ENCODE assay signal across 19 mouse cellular contexts in genomic region chr16:43931502-43931901, GRCm38 (mm10). TPM values are rescaled to one million over a fixed set of nuclear protein-coding genes. Genes with fewer than 3 reads are reported as not detected.
DNase-seq lines count a peak whose midpoint lies in the region; ATAC-seq and TF ChIP-seq lines count a peak whose summit lies in the region.
"Had no signal": no experiment of that assay in that cellular context is flagged by ENCODE, and none has a peak within 500 bp of the region (broad histone marks: within the 10 kb centered on the region; RNA-seq: fewer than 3 reads in every experiment).

No protein-coding gene starts in this region.

- H3K9ac ChIP-seq in forebrain, embryonic 16.5 days (replicated peaks; ENCODE audit: low read depth, low read length): no peak overlapping the region
- no peak overlapping the region for H3K9ac ChIP-seq in kidney, embryonic 14.5 days (ENCODE audit: low read depth, low read length)
- no peak overlapping the region for H3K9ac ChIP-seq in midbrain, postnatal 0 days (replicated peaks; ENCODE audit: low read length, poor library complexity, severe bottlenecking)
- H3K9ac ChIP-seq in midbrain, embryonic 16.5 days (ENCODE audit: low read depth, low read length): no peak overlapping the region
- H3K9ac ChIP-seq: forebrain, embryonic 12.5 days had no signal

- H3K36me3 ChIP-seq in forebrain, embryonic 16.5 days (ENCODE audit: control insufficient read depth, insufficient read depth): no peaks in the 10 kb centered on the region
- no peaks in the 10 kb centered on the region for H3K36me3 ChIP-seq in forebrain, embryonic 10.5 days (replicated peaks)
- H3K36me3 ChIP-seq in kidney, embryonic 14.5 days (ENCODE audit: control insufficient read depth, insufficient read depth, low read length): no peaks in the 10 kb centered on the region
- no peaks in the 10 kb centered on the region for H3K36me3 ChIP-seq in midbrain, postnatal 0 days (ENCODE audit: insufficient read depth, low read length)
- H3K36me3 ChIP-seq in midbrain, embryonic 16.5 days (ENCODE audit: control insufficient read depth, insufficient read depth, low read length): no peaks in the 10 kb centered on the region
- H3K36me3 ChIP-seq in heart, embryonic 10.5 days: no peaks in the 10 kb centered on the region
- H3K36me3 ChIP-seq: forebrain, embryonic 12.5 days had no signal

- H3K27me3 ChIP-seq in forebrain, embryonic 16.5 days (replicated peaks; ENCODE audit: control insufficient read depth, insufficient read depth, low read length): no peaks in the 10 kb centered on the region
- no peaks in the 10 kb centered on the region for H3K27me3 ChIP-seq in forebrain, embryonic 10.5 days (ENCODE audit: poor library complexity, severe bottlenecking)
- H3K27me3 ChIP-seq in kidney, embryonic 14.5 days (ENCODE audit: control insufficient read depth, insufficient read depth, low read length): no peaks in the 10 kb centered on the region
- H3K27me3 ChIP-seq in midbrain, postnatal 0 days (ENCODE audit: insufficient read depth, low read length): no peaks in the 10 kb centered on the region
- H3K27me3 ChIP-seq in midbrain, embryonic 16.5 days (ENCODE audit: control insufficient read depth, insufficient read depth, low read depth, low read length): no peaks in the 10 kb centered on the region
- no peaks in the 10 kb centered on the region for H3K27me3 ChIP-seq in heart, embryonic 10.5 days (ENCODE audit: insufficient read depth, poor library complexity, severe bottlenecking)
- H3K27me3 ChIP-seq: forebrain, embryonic 12.5 days; megakaryocyte, embryonic 14.5 days had no signal

- H3K4me3 ChIP-seq in forebrain, embryonic 16.5 days (replicated peaks; ENCODE audit: low read length): no peak overlapping the region
- no peak overlapping the region for H3K4me3 ChIP-seq in forebrain, embryonic 10.5 days
- H3K4me3 ChIP-seq in kidney, embryonic 14.5 days (ENCODE audit: low read length): no peak overlapping the region
- no peak overlapping the region for H3K4me3 ChIP-seq in midbrain, postnatal 0 days (ENCODE audit: low read depth, low read length)
- H3K4me3 ChIP-seq in midbrain, embryonic 16.5 days (ENCODE audit: low read depth, low read length): no peak overlapping the region
- H3K4me3 ChIP-seq in heart, embryonic 10.5 days: no peak overlapping the region
- H3K4me3 ChIP-seq: forebrain, embryonic 12.5 days; megakaryocyte, embryonic 14.5 days had no signal

- DNase-seq in forebrain, embryonic 10.5 days (ENCODE audit: extremely low spot score, low spot score): no peak
- DNase-seq in kidney, adult 8-10 months: no peak
- DNase-seq in midbrain, postnatal 0 days (ENCODE audit: low spot score): peak; percentile 31
- no peak for DNase-seq in heart, embryonic 10.5 days (ENCODE audit: low spot score)
- DNase-seq: adrenal gland, postnatal 25 days; cerebellum, adult 18-20 months; heart, postnatal 10 days; kidney, adult 18-20 months; lung, adult 18-20 months; spleen, adult 18-20 months; thymus, postnatal 36 days had no signal

- ATAC-seq in forebrain, embryonic 16.5 days: peak; percentile 49; the same call in 1 of the 2 replicates
- peak; percentile 64; the same call in 1 of the 2 replicates for ATAC-seq in kidney, embryonic 14.5 days (ENCODE audit: low FRiP score, low TSS enrichment)
- ATAC-seq in midbrain, postnatal 0 days (ENCODE audit: low FRiP score): no peak
- ATAC-seq in midbrain, embryonic 16.5 days: no peak

- no peak overlapping the region for H3K27ac ChIP-seq in forebrain, embryonic 16.5 days (ENCODE audit: low read length)
- no peak overlapping the region for H3K27ac ChIP-seq in forebrain, embryonic 10.5 days
- H3K27ac ChIP-seq in kidney, embryonic 14.5 days (ENCODE audit: low read depth, low read length): no peak overlapping the region
- no peak overlapping the region for H3K27ac ChIP-seq in midbrain, postnatal 0 days (ENCODE audit: low read depth, low read length)
- no peak overlapping the region for H3K27ac ChIP-seq in midbrain, embryonic 16.5 days (ENCODE audit: low read length)
- H3K27ac ChIP-seq in heart, embryonic 10.5 days: no peak overlapping the region
- H3K27ac ChIP-seq: forebrain, embryonic 12.5 days had no signal

- no peak overlapping the region for H3K4me2 ChIP-seq in forebrain, embryonic 16.5 days (ENCODE audit: low read length)
- H3K4me2 ChIP-seq in kidney, embryonic 14.5 days (replicated peaks; ENCODE audit: low read depth, low read length): no peak overlapping the region
- no peak overlapping the region for H3K4me2 ChIP-seq in midbrain, postnatal 0 days (ENCODE audit: low read depth, low read length, poor library complexity, severe bottlenecking)
- no peak overlapping the region for H3K4me2 ChIP-seq in midbrain, embryonic 16.5 days (ENCODE audit: low read length)
- H3K4me2 ChIP-seq: forebrain, embryonic 12.5 days; heart, embryonic 11.5 days; liver, embryonic 11.5 days had no signal

- TF ChIP-seq CTCF in midbrain, postnatal 0 days (IDR thresholded peaks at IDR 0.05): no peak

- H3K4me1 ChIP-seq in forebrain, embryonic 16.5 days (replicated peaks; ENCODE audit: control insufficient read depth, insufficient read depth, low read length): no peaks in the 10 kb centered on the region; the same call in 1 of the 2 replicates
- no peaks in the 10 kb centered on the region for H3K4me1 ChIP-seq in forebrain, embryonic 10.5 days
- H3K4me1 ChIP-seq in kidney, embryonic 14.5 days (ENCODE audit: control insufficient read depth, insufficient read depth, low read length): 0 out of 2 replicates have a peak, but pooled peaks cover 6% of the 10 kb centered on the region
- H3K4me1 ChIP-seq in midbrain, postnatal 0 days (ENCODE audit: insufficient read depth, low read length): no peaks in the 10 kb centered on the region
- no peaks in the 10 kb centered on the region for H3K4me1 ChIP-seq in midbrain, embryonic 16.5 days (ENCODE audit: control insufficient read depth, insufficient read depth, low read length)
- H3K4me1 ChIP-seq in heart, embryonic 10.5 days: no peaks in the 10 kb centered on the region
- H3K4me1 ChIP-seq: forebrain, embryonic 12.5 days had no signal

- no peaks in the 10 kb centered on the region for H3K9me3 ChIP-seq in forebrain, embryonic 16.5 days (ENCODE audit: control insufficient read depth, low read length)
- H3K9me3 ChIP-seq in forebrain, embryonic 10.5 days: no peaks in the 10 kb centered on the region
- no peaks in the 10 kb centered on the region for H3K9me3 ChIP-seq in kidney, embryonic 14.5 days (ENCODE audit: control insufficient read depth, low read length)
- H3K9me3 ChIP-seq in midbrain, postnatal 0 days (ENCODE audit: low read length): no peaks in the 10 kb centered on the region
- no peaks in the 10 kb centered on the region for H3K9me3 ChIP-seq in midbrain, embryonic 16.5 days (replicated peaks; ENCODE audit: control insufficient read depth, low read length, poor library complexity, severe bottlenecking)
- no peaks in the 10 kb centered on the region for H3K9me3 ChIP-seq in heart, embryonic 10.5 days
- H3K9me3 ChIP-seq: forebrain, embryonic 12.5 days; G1E; megakaryocyte, embryonic 14.5 days had no signal

- WGBS in forebrain, embryonic 16.5 days: 41% methylated on average over 3 of the region's 3 CpGs
- 91% methylated on average over 3 of the region's 3 CpGs for WGBS in forebrain, embryonic 10.5 days
- 33% methylated on average over 3 of the region's 3 CpGs for WGBS in kidney, embryonic 14.5 days
- 75% methylated on average over 3 of the region's 3 CpGs for WGBS in midbrain, postnatal 0 days
- WGBS in midbrain, embryonic 16.5 days: 62% methylated on average over 3 of the region's 3 CpGs
- WGBS in heart, embryonic 10.5 days: 85% methylated on average over 3 of the region's 3 CpGs

RNA-seq across cellular contexts. Expression of gene Qtrt2, which starts 4.9 kb away (rescaled TPM):
- polyA plus RNA-seq in forebrain, embryonic 16.5 days (2015; fragmentation: Nextera tagmentation; extraction: Ambion mirVana): 23.6 and 29.5 TPM in 2 replicates
- polyA plus RNA-seq in forebrain, embryonic 10.5 days (2016; fragmentation: Nextera tagmentation; extraction: Ambion mirVana): 33.9 and 38.1 TPM in 2 replicates
- polyA plus RNA-seq in kidney, embryonic 14.5 days (2014; fragmentation: Nextera tagmentation; extraction: Ambion mirVana): 29.3 and 46.2 TPM in 2 replicates
- 28.8 and 34.5 TPM in 2 replicates for total RNA-seq in midbrain, postnatal 0 days (2014; rRNA removed)
- 10.3 TPM in 2 replicates for polyA plus RNA-seq in midbrain, postnatal 0 days (2015; fragmentation: Nextera tagmentation; extraction: Ambion mirVana)
- 19.0 and 19.6 TPM in 2 replicates for polyA plus RNA-seq in midbrain, embryonic 16.5 days (2015; fragmentation: Nextera tagmentation; extraction: Ambion mirVana)
- 16.9 and 22.3 TPM in 2 replicates for polyA plus RNA-seq in heart, embryonic 10.5 days (2016; fragmentation: Nextera tagmentation; extraction: Ambion mirVana)

RNA-seq across cellular contexts. Expression of gene Ccdc191, which starts 41.9 kb away (rescaled TPM):
- polyA plus RNA-seq in forebrain, embryonic 16.5 days (2015; fragmentation: Nextera tagmentation; extraction: Ambion mirVana): 8.3 and 9.3 TPM in 2 replicates
- polyA plus RNA-seq in forebrain, embryonic 10.5 days (2016; fragmentation: Nextera tagmentation; extraction: Ambion mirVana): 17.0 and 18.0 TPM in 2 replicates
- polyA plus RNA-seq in kidney, embryonic 14.5 days (2014; fragmentation: Nextera tagmentation; extraction: Ambion mirVana): 16.0 and 19.6 TPM in 2 replicates
- total RNA-seq in midbrain, postnatal 0 days (2014; rRNA removed): 0.93 and 1.2 TPM in 2 replicates
- 4.0 and 4.6 TPM in 2 replicates for polyA plus RNA-seq in midbrain, postnatal 0 days (2015; fragmentation: Nextera tagmentation; extraction: Ambion mirVana)
- polyA plus RNA-seq in midbrain, embryonic 16.5 days (2015; fragmentation: Nextera tagmentation; extraction: Ambion mirVana): 6.8 and 8.0 TPM in 2 replicates
- polyA plus RNA-seq in heart, embryonic 10.5 days (2016; fragmentation: Nextera tagmentation; extraction: Ambion mirVana): 8.3 and 12.3 TPM in 2 replicates

RNA-seq across cellular contexts. Expression of gene Zdhhc23, which starts 48.1 kb away (rescaled TPM):
- polyA plus RNA-seq in forebrain, embryonic 16.5 days (2015; fragmentation: Nextera tagmentation; extraction: Ambion mirVana): 4.6 and 4.7 TPM in 2 replicates
- polyA plus RNA-seq in forebrain, embryonic 10.5 days (2016; fragmentation: Nextera tagmentation; extraction: Ambion mirVana): 0.66 TPM in 2 replicates
- polyA plus RNA-seq in kidney, embryonic 14.5 days (2014; fragmentation: Nextera tagmentation; extraction: Ambion mirVana): 0.81 and 1.6 TPM in 2 replicates
- 7.6 and 8.5 TPM in 2 replicates for total RNA-seq in midbrain, postnatal 0 days (2014; rRNA removed)
- 2.6 and 2.9 TPM in 2 replicates for polyA plus RNA-seq in midbrain, postnatal 0 days (2015; fragmentation: Nextera tagmentation; extraction: Ambion mirVana)
- polyA plus RNA-seq in midbrain, embryonic 16.5 days (2015; fragmentation: Nextera tagmentation; extraction: Ambion mirVana): 4.9 and 5.1 TPM in 2 replicates
- polyA plus RNA-seq in heart, embryonic 10.5 days (2016; fragmentation: Nextera tagmentation; extraction: Ambion mirVana): 1.2 TPM in 2 replicates

Comparison
In these comparisons a context has a peak if more than half of its experiments do, and no peak if none do; other contexts are left out.
1. ATAC-seq: peak in forebrain, embryonic 16.5 days (single experiment) and kidney, embryonic 14.5 days (single experiment); none in midbrain, postnatal 0 days (single experiment) and midbrain, embryonic 16.5 days (single experiment).